Mouse (Mus musculus): ENCODE measurements around the gene Agap1.

DNA sequence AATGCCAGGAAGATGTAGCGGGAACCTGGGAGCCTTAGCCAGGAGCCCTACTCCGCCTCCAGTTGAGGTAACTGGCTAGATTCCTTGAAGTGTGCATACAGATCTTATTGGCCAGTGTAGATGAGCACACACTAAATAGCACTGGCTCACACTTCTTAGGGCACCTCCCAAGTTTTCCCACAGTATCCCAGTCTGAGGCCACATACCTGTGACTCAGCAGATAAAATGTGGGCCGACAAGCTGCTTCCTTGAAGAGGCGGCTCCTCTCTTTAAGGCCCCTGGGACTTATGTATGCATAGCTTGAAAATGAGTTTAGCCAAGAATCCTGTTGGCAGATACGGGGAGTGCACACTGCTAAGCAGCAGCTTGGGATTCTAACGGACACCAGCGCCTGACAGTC is 350.4 kb downstream of the Agap1 start:
- TF ChIP-seq CTCF (IDR thresholded peaks at IDR 0.05) (no peak), EP300 (IDR thresholded peaks at IDR 0.05) (no peak)
